Mouse (Mus musculus): Measurements from ENCODE around the gene Kcnh6.

DNA sequence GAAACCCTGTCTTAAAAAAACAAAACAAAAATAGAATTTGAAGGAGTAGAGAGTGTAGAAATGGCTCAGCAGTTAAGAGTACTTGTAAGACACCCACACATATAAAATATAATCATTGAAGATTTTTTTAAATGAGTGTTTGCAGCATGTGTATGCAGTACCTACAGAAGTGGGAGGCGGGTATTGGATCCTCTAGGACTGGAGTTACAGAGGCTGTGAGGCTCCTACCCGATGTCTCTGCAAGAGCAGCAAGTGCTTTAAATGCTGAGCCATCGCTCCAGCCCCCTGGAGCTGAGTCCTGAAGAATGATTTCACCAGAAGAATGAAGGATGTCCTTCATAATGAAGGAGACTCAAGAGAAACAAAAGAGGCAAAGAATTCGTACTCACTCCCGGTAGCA is 55.8 kb downstream of the Kcnh6 start:
- TF ChIP-seq CTCF (IDR thresholded peaks at IDR 0.05; ENCODE audit: control insufficient read depth, insufficient read depth, low read length): no peak
- TF ChIP-seq POLR2A (IDR thresholded peaks at IDR 0.05; ENCODE audit: borderline replicate concordance, control insufficient read depth, low read depth, low read length): no peak
